Mouse (Mus musculus): ENCODE results near the gene Entpd2.

- no peak for TF ChIP-seq CTCF (IDR thresholded peaks at IDR 0.05; ENCODE audit: control insufficient read depth, insufficient read depth, insufficient replicate concordance, low read depth, low read length)
- no peak for TF ChIP-seq POLR2A (IDR thresholded peaks at IDR 0.05; ENCODE audit: control insufficient read depth, low read depth, low read length)
Observed at GRCm38 (mm10) chr2:25441067-25441466, 45.4 kb downstream of the Entpd2 start.
